13 mouse cellular contexts compared by ENCODE assay signal in the genomic region with DNA sequence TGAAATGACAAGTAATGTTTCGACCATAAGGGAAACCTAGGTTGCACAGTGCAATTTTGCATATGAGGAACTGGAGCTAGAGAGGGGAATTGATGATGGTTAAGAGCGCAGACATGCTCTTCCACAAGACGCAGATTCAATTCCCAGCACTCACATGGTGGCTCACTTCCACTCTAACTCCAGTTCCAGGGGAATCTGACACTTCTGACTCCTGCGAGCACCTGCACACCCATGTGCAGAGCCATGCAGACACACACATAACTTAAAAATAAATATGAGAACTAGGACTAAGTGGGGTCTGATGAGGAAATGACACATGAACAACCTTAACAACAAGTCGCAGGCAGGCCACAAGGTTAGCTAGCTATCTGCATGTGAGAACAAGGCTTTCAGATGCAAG.
"Had no signal": no experiment of that assay in that cellular context is flagged by ENCODE, and none has a peak within 500 bp of the region (broad histone marks: within the 10 kb centered on the region; RNA-seq: fewer than 3 reads in every experiment).

No protein-coding gene starts in this region.

- H3K9ac ChIP-seq: limb, embryonic 12.5 days; liver, embryonic 14.5 days; midbrain, embryonic 13.5 days had no signal

- H3K4me3 ChIP-seq: layer of hippocampus, adult 2 months; limb, embryonic 12.5 days; midbrain, embryonic 13.5 days had no signal

- H3K27me3 ChIP-seq: limb, embryonic 12.5 days; midbrain, embryonic 13.5 days had no signal

- H3K36me3 ChIP-seq: limb, embryonic 12.5 days; midbrain, embryonic 13.5 days had no signal

- H3K4me2 ChIP-seq: limb, embryonic 12.5 days; midbrain, embryonic 13.5 days had no signal

- ATAC-seq: midbrain, embryonic 13.5 days had no signal

- DNase-seq: kidney, adult 11 months; kidney, adult 9 months; kidney, postnatal 4 days; liver; lung, adult 18-20 months; lung, postnatal 10 days; thymus, adult 18-20 months; thymus, postnatal 14 days had no signal

- H3K4me1 ChIP-seq: limb, embryonic 12.5 days had no signal

- H3K27ac ChIP-seq: kidney, postnatal 0 days; layer of hippocampus, adult 2 months; limb, embryonic 12.5 days; liver, embryonic 14.5 days; midbrain, embryonic 13.5 days had no signal

- H3K9me3 ChIP-seq: limb, embryonic 12.5 days; midbrain, embryonic 13.5 days had no signal
